Mouse (Mus musculus) hindbrain, embryonic 13.5 days (tissue): ENCODE results near the gene Gngt2. TPM values are rescaled to one million over a fixed set of nuclear protein-coding genes. Genes with fewer than 3 reads are reported as not detected.

ENCODE experiments used
- ATAC-seq: fragments of 200-750 bp; cut with Nextera tagmentation; 2 replicates; pipeline ENCODE4 v1.8.0; 2017; ENCODE audit warnings: moderate TSS enrichment; ENCODE audit not compliant: low FRiP score
- H3K27ac ChIP-seq: fragments of 300-500 bp; sonication (generic); 2 replicates; pipeline ENCODE4 v1.5.1; 2015; ENCODE audit warnings: inconsistent platforms, mild to moderate bottlenecking, moderate library complexity
- H3K27me3 ChIP-seq: fragments of 300-500 bp; sonication (generic); 2 replicates; pipeline ENCODE4 v1.6.1; 2015; ENCODE audit warnings: mild to moderate bottlenecking, inconsistent platforms
- H3K36me3 ChIP-seq: fragments of 300-500 bp; sonication (generic); 2 replicates; pipeline ENCODE4 v1.6.1; 2015; ENCODE audit warnings: mild to moderate bottlenecking, inconsistent platforms
- H3K4me1 ChIP-seq: fragments of 300-500 bp; sonication (generic); replicated peaks from 2 replicates; pipeline ENCODE4 v1.6.1; 2015; ENCODE audit warnings: inconsistent platforms
- H3K4me2 ChIP-seq: fragments of 300-500 bp; sonication (generic); 2 replicates; pipeline ENCODE4 v1.6.1; 2015; ENCODE audit warnings: inconsistent platforms, mild to moderate bottlenecking, moderate library complexity
- H3K4me3 ChIP-seq: fragments of 300-500 bp; sonication (generic); 2 replicates; pipeline ENCODE4 v1.5.1; 2015; ENCODE audit warnings: mild to moderate bottlenecking, inconsistent platforms
- H3K9ac ChIP-seq: fragments of 300-500 bp; sonication (generic); 2 replicates; pipeline ENCODE4 v1.6.1; 2015; ENCODE audit warnings: mild to moderate bottlenecking, inconsistent platforms
- H3K9me3 ChIP-seq: fragments of 300-500 bp; sonication (generic); 2 replicates; pipeline ENCODE4 v1.6.1; 2016; ENCODE audit warnings: inconsistent platforms
- WGBS: fragments of 180-500 bp; shearing (Covaris S2); methylation state at CpG from one replicate; pipeline ENCODE4 v1.1.7; 2015; 5-methylcytosine and 5-hydroxymethylcytosine counted together
- polyA plus RNA-seq: library from polyadenylated mRNA; unstranded; fragments of >200 nt; fragmentation: Nextera tagmentation; extraction: Ambion mirVana; gene quantifications from 2 replicates; pipeline ENCODE4 v1.2.1, GENCODE M21; 2015

Gngt2 gene
- polyA plus RNA-seq, 1 experiment from 2014 or later = 4.1 TPM

- no peaks in the 10 kb centered on the region for H3K9me3 ChIP-seq
- no peak for ATAC-seq
- no peaks in the 10 kb centered on the region; the same call in 1 of the 2 replicates for H3K27me3 ChIP-seq
- no peaks in the 10 kb centered on the region for H3K36me3 ChIP-seq
- 79% methylated on average over 2 of the region's 2 CpGs for WGBS
- no peak overlapping the region for H3K4me2 ChIP-seq
- H3K4me1 ChIP-seq = no peaks in the 10 kb centered on the region
- no peak overlapping the region for H3K27ac ChIP-seq
- H3K4me3 ChIP-seq = no peak overlapping the region
- no peak overlapping the region for H3K9ac ChIP-seq
Observed at GRCm38 (mm10) chr11:95850898-95851297, 13.9 kb downstream of the Gngt2 start.

- no peaks in the 10 kb centered on the region for H3K36me3 ChIP-seq
- H3K27me3 ChIP-seq = no peaks in the 10 kb centered on the region; the same call in 1 of the 2 replicates
- H3K9ac ChIP-seq = no peak overlapping the region
- H3K4me3 ChIP-seq = no peak overlapping the region
- H3K4me1 ChIP-seq = peaks cover 10% of the 10 kb centered on the region
- no peak for ATAC-seq
- H3K4me2 ChIP-seq = no peak overlapping the region
- no peaks in the 10 kb centered on the region for H3K9me3 ChIP-seq
- WGBS = 62% methylated on average over 5 of the region's 5 CpGs
- H3K27ac ChIP-seq = no peak overlapping the region
Observed at GRCm38 (mm10) chr11:95853684-95854083, 16.7 kb downstream of the Gngt2 start.

GRCm38 (mm10) chr11:95857306-95857705, 20.3 kb downstream of the Gngt2 start:
- peaks cover 17% of the 10 kb centered on the region for H3K4me1 ChIP-seq
- H3K4me2 ChIP-seq = peak overlapping the region; percentile 76
- H3K27ac ChIP-seq = peak overlapping the region; percentile 89; the same call in 1 of the 2 replicates
- 77% methylated on average over 4 of the region's 4 CpGs for WGBS
- no peaks in the 10 kb centered on the region; the same call in 1 of the 2 replicates for H3K27me3 ChIP-seq
- H3K9ac ChIP-seq = no peak overlapping the region
- peak overlapping the region; percentile 73; the same call in 1 of the 2 replicates for H3K4me3 ChIP-seq
- ATAC-seq = no peak
- no peaks in the 10 kb centered on the region for H3K9me3 ChIP-seq
- no peaks in the 10 kb centered on the region for H3K36me3 ChIP-seq

GRCm38 (mm10) chr11:95857716-95858527, 20.9 kb downstream of the Gngt2 start:
- Histone ChIP-seq H3K9me3 (no peaks in the 10 kb centered on the region), H3K36me3 (no peaks in the 10 kb centered on the region), H3K4me3 (peak overlapping the region; percentile 73), H3K4me1 (peaks cover 17% of the 10 kb centered on the region), H3K27me3 (no peaks in the 10 kb centered on the region; the same call in 1 of the 2 replicates), H3K27ac (peak overlapping the region; percentile 89), H3K4me2 (peak overlapping the region; percentile 76), H3K9ac (peak overlapping the region; percentile 74)
- no peak for ATAC-seq
- WGBS = 15% methylated on average over 21 of the region's 21 CpGs

GRCm38 (mm10) chr11:95858528-95859467, 21.8 kb downstream of the Gngt2 start:
- Histone ChIP-seq H3K4me3 (peak overlapping the region; percentile 73), H3K4me2 (peak overlapping the region; percentile 76), H3K9ac (peak overlapping the region; percentile 74), H3K27me3 (no peaks in the 10 kb centered on the region), H3K4me1 (peaks cover 17% of the 10 kb centered on the region), H3K27ac (peak overlapping the region; percentile 89), H3K36me3 (no peaks in the 10 kb centered on the region), H3K9me3 (no peaks in the 10 kb centered on the region)
- peak; percentile 99 for ATAC-seq
- under 1% methylated on average over 58 of the region's 58 CpGs for WGBS

- peaks cover 17% of the 10 kb centered on the region for H3K4me1 ChIP-seq
- no peaks in the 10 kb centered on the region for H3K36me3 ChIP-seq
- no peaks in the 10 kb centered on the region for H3K9me3 ChIP-seq
- peak overlapping the region; percentile 76 for H3K4me2 ChIP-seq
- H3K9ac ChIP-seq = peak overlapping the region; percentile 74
- H3K27me3 ChIP-seq = no peaks in the 10 kb centered on the region
- under 1% methylated on average over 35 of the region's 35 CpGs for WGBS
- ATAC-seq = peak; percentile 72
- peak overlapping the region; percentile 73 for H3K4me3 ChIP-seq
- H3K27ac ChIP-seq = peak overlapping the region; percentile 89
Observed at GRCm38 (mm10) chr11:95859468-95859855, 22.4 kb downstream of the Gngt2 start.

- Histone ChIP-seq H3K9me3 (no peaks in the 10 kb centered on the region), H3K4me1 (peaks cover 17% of the 10 kb centered on the region), H3K27ac (0 out of 2 replicates have a peak overlapping the region, but pooled peaks have one; percentile 89), H3K9ac (peak overlapping the region; percentile 74), H3K36me3 (no peaks in the 10 kb centered on the region), H3K27me3 (no peaks in the 10 kb centered on the region), H3K4me3 (peak overlapping the region; percentile 73), H3K4me2 (peak overlapping the region; percentile 76)
- 29% methylated on average over 3 of the region's 3 CpGs for WGBS
- no peak for ATAC-seq
Observed at GRCm38 (mm10) chr11:95860071-95860490, 23.1 kb downstream of the Gngt2 start.

- Histone ChIP-seq H3K9ac (no peak overlapping the region), H3K27me3 (no peaks in the 10 kb centered on the region), H3K36me3 (no peaks in the 10 kb centered on the region), H3K4me3 (no peak overlapping the region), H3K27ac (no peak overlapping the region), H3K4me2 (no peak overlapping the region), H3K9me3 (no peaks in the 10 kb centered on the region), H3K4me1 (peaks cover 17% of the 10 kb centered on the region)
- no peak for ATAC-seq
- 97% methylated on average over 8 of the region's 8 CpGs for WGBS
Observed at GRCm38 (mm10) chr11:95861397-95861796, 24.4 kb downstream of the Gngt2 start.

GRCm38 (mm10) chr11:95869442-95869841, 32.4 kb downstream of the Gngt2 start:
- WGBS = 86% methylated on average over 4 of the region's 4 CpGs
- no peak overlapping the region for H3K9ac ChIP-seq
- ATAC-seq = no peak

GRCm38 (mm10) chr11:95869918-95870470, 33.0 kb downstream of the Gngt2 start:
- Histone ChIP-seq H3K4me1 (no peaks in the 10 kb centered on the region), H3K36me3 (no peaks in the 10 kb centered on the region), H3K9me3 (no peaks in the 10 kb centered on the region), H3K4me3 (no peak overlapping the region), H3K9ac (no peak overlapping the region), H3K27me3 (0 out of 2 replicates have a peak, but pooled peaks cover under 1% of the 10 kb centered on the region), H3K27ac (no peak overlapping the region), H3K4me2 (no peak overlapping the region)
- WGBS = 73% methylated on average over 6 of the region's 6 CpGs
- no peak for ATAC-seq

More at GRCm38 (mm10) chr11:95869442-95869841, 32.4 kb downstream of the Gngt2 start:
- H3K36me3 ChIP-seq = no peaks in the 10 kb centered on the region
- H3K4me2 ChIP-seq = no peak overlapping the region
- no peaks in the 10 kb centered on the region for H3K27me3 ChIP-seq
- no peak overlapping the region for H3K4me3 ChIP-seq
- H3K4me1 ChIP-seq = no peaks in the 10 kb centered on the region
- H3K27ac ChIP-seq = no peak overlapping the region
- no peaks in the 10 kb centered on the region for H3K9me3 ChIP-seq

GRCm38 (mm10) chr11:95875804-95876203, 38.8 kb downstream of the Gngt2 start:
- Histone ChIP-seq H3K9ac (0 out of 2 replicates have a peak overlapping the region, but pooled peaks have one; percentile 19), H3K4me1 (no peaks in the 10 kb centered on the region), H3K27me3 (0 out of 2 replicates have a peak, but pooled peaks cover 6% of the 10 kb centered on the region), H3K4me2 (peak overlapping the region; percentile 31), H3K9me3 (no peaks in the 10 kb centered on the region), H3K27ac (no peak overlapping the region), H3K36me3 (no peaks in the 10 kb centered on the region), H3K4me3 (peak overlapping the region; percentile 10; the same call in 1 of the 2 replicates)
- 28% methylated on average over 9 of the region's 9 CpGs for WGBS
- ATAC-seq = no peak
